Comparison of ENCODE assay signal across 8 mouse cellular contexts in the genomic region with DNA sequence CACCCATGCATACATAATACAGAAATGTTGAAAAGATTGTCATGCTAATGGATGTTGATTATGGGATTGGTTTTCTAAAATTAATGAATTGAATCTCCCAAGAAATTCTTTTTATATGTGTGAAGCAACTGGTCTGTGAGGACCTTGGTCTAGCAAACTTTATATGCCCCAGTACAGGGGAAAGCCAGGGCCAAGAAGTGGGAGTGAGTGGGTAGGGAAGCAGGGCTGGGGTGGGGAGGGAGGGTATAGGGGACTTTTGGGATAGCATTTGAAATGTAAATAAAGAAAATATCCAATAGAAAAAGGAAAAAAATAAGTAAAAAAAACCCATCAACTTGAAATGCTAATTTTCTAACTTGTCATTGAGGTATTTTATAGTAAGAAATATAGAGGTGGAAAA. TPM values are rescaled to one million over a fixed set of nuclear protein-coding genes. Genes with fewer than 3 reads are reported as not detected.
DNase-seq lines count a peak whose midpoint lies in the region; ATAC-seq and TF ChIP-seq lines count a peak whose summit lies in the region.
"Not testable (repeated sequence)": the region's sequence is repeated elsewhere in the genome, so short reads cannot be mapped to it uniquely, and the experiment has no call there.

A gene (minus strand): TSS at position 101 of the 400 bp plus-strand sequence.

- H3K9ac ChIP-seq in forebrain, postnatal 0 days; heart, embryonic 15.5 days; hindbrain, embryonic 16.5 days (ENCODE audit: low read depth, low read length); limb, embryonic 15.5 days: not testable (repeated sequence)

- not testable (repeated sequence) for H3K36me3 ChIP-seq in forebrain, postnatal 0 days (ENCODE audit: insufficient read depth); heart, embryonic 15.5 days; hindbrain, embryonic 16.5 days (ENCODE audit: control insufficient read depth, insufficient read depth, low read length); limb, embryonic 15.5 days

- H3K4me2 ChIP-seq in forebrain, postnatal 0 days (ENCODE audit: low read depth); hindbrain, embryonic 16.5 days (ENCODE audit: low read length); limb, embryonic 15.5 days: not testable (repeated sequence)
- H3K4me2 ChIP-seq in heart, embryonic 15.5 days, result peak within 1 kb of the TSS; percentile 20; the same call in 1 of the 2 replicates

- not testable (repeated sequence) for H3K4me1 ChIP-seq in forebrain, postnatal 0 days (ENCODE audit: insufficient read depth); heart, embryonic 15.5 days (replicated peaks); hindbrain, embryonic 16.5 days (ENCODE audit: control insufficient read depth, insufficient read depth, low read depth, low read length); limb, embryonic 15.5 days

- DNase-seq in adrenal gland, postnatal 14 days; forebrain, postnatal 0 days; layer of hippocampus, postnatal 14 days (ENCODE audit: low spot score in 2 of 2); urinary bladder, adult 2 months (ENCODE audit: low spot score): not testable (repeated sequence)

- ATAC-seq in forebrain, postnatal 0 days; heart, embryonic 15.5 days (replicated peaks; ENCODE audit: insufficient number of reproducible peaks, insufficient read depth, low FRiP score, low read depth); hindbrain, embryonic 16.5 days; limb, embryonic 15.5 days (ENCODE audit: insufficient number of reproducible peaks, low FRiP score, low TSS enrichment, low read depth); megakaryocyte, adult 5-6 weeks (ENCODE audit: poor library complexity, severe bottlenecking): not testable (repeated sequence)

- H3K9me3 ChIP-seq in forebrain, postnatal 0 days (ENCODE audit: low read length); heart, embryonic 15.5 days (replicated peaks); hindbrain, embryonic 16.5 days (ENCODE audit: control insufficient read depth, low read length); limb, embryonic 15.5 days: not testable (repeated sequence)

- H3K27ac ChIP-seq in forebrain, postnatal 0 days (ENCODE audit: low read depth, low read length); hindbrain, embryonic 16.5 days (ENCODE audit: low read depth, low read length); limb, embryonic 15.5 days: not testable (repeated sequence)
- H3K27ac ChIP-seq in heart, embryonic 15.5 days, result peak within 1 kb of the TSS; percentile 14; the same call in 1 of the 2 replicates

- not testable (repeated sequence) for H3K4me3 ChIP-seq in forebrain, postnatal 0 days (ENCODE audit: low read depth, low read length); heart, embryonic 15.5 days; hindbrain, embryonic 16.5 days (ENCODE audit: low read length); limb, embryonic 15.5 days

- TF ChIP-seq CTCF in forebrain, postnatal 0 days (IDR thresholded peaks at IDR 0.05; ENCODE audit: low read depth), result not testable (repeated sequence)

- not testable (repeated sequence) for H3K27me3 ChIP-seq in forebrain, postnatal 0 days (ENCODE audit: insufficient read depth, low read length); heart, embryonic 15.5 days; hindbrain, embryonic 16.5 days (replicated peaks; ENCODE audit: control insufficient read depth, insufficient read depth, low read length); limb, embryonic 15.5 days

RNA-seq across cellular contexts. Expression of the gene that starts here (rescaled TPM):
- 84.6 and 142 TPM in 2 replicates for total RNA-seq in adrenal gland, postnatal 14 days (2021)
- 16.4 and 22.1 TPM in 2 replicates for total RNA-seq in forebrain, postnatal 0 days (2014; rRNA removed)
- polyA plus RNA-seq in forebrain, postnatal 0 days (2015; fragmentation: Nextera tagmentation; extraction: Ambion mirVana), result 14.1 and 14.6 TPM in 2 replicates
- 26.8 and 27.3 TPM in 2 replicates for polyA plus RNA-seq in heart, embryonic 15.5 days (2015; fragmentation: Nextera tagmentation; extraction: Ambion mirVana)
- 19.7 and 24.9 TPM in 2 replicates for polyA plus RNA-seq in hindbrain, embryonic 16.5 days (2015; fragmentation: Nextera tagmentation; extraction: Ambion mirVana)
- total RNA-seq in layer of hippocampus, postnatal 14 days (2021), result 10 to 100 TPM; 11.8 to 16.7 TPM
- 14.3 and 20.4 TPM in 2 replicates for polyA plus RNA-seq in limb, embryonic 15.5 days (2015; fragmentation: Nextera tagmentation; extraction: Ambion mirVana)
- 44.5 and 48.6 TPM in 2 replicates for total RNA-seq in megakaryocyte, adult 5-6 weeks (2015)
- 34.6 and 35.9 TPM in 2 replicates for total RNA-seq in megakaryocyte, adult 5-6 weeks (2017)
- polyA plus RNA-seq in urinary bladder, adult 2 months (2012; rRNA removed), result 75.5 and 86.2 TPM in 2 replicates
